Mouse (Mus musculus) liver, postnatal 0 days (tissue): ENCODE data around the gene 2010300C02Rik.

ENCODE experiments used
- CTCF ChIP-seq: sonication (generic); IDR thresholded peaks from 2 replicates; pipeline ENCODE4 v1.5.1; 2016; ENCODE audit warnings: antibody characterized with exemption, low read depth
- EP300 ChIP-seq: IDR thresholded peaks from 2 replicates; pipeline ENCODE4 v1.6.1; 2016; ENCODE audit warnings: antibody characterized with exemption, low read depth, mild to moderate bottlenecking

GRCm38 (mm10) chr1:37719030-37719723 lies 708 bp downstream of the 2010300C02Rik start:
- TF ChIP-seq CTCF (no peak), EP300 (no peak)
